In the genomic region with DNA sequence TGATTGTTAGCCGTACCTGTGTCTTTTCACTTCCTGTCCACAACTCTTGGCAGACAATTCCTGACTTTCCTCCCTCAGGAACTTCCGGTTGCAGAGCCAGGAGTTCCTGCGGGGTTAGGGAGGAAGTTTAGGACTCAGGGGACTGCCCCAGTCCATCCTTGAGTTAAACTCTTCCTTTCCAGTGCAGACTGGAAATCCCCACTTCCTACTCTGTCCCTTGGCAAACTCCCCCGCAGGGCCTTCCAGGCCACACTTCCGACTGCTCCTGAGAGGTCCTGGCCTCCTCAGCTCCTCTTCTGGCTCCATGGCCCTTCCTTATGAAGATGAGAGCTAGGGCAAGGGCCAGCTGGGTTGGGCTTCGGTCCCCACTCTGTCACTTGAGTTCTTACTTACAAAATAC, we compare ENCODE assay signal across 10 mouse cellular contexts.
DNase-seq lines count a peak whose midpoint lies in the region; ATAC-seq lines count a peak whose summit lies in the region.
"Had no signal": no experiment of that assay in that cellular context is flagged by ENCODE, and none has a peak within 500 bp of the region (broad histone marks: within the 10 kb centered on the region; RNA-seq: fewer than 3 reads in every experiment).

No protein-coding gene starts in this region.

- no peak overlapping the region for H3K9ac ChIP-seq in heart, embryonic 11.5 days (ENCODE audit: low read depth, low read length)
- H3K9ac ChIP-seq: hindbrain, embryonic 14.5 days had no signal

- peak; percentile 98 for DNase-seq in heart, adult 11 months
- peak; percentile 11 to 31 for DNase-seq in adrenal gland, postnatal 36 days
- DNase-seq in heart, embryonic 10.5 days (ENCODE audit: low spot score): no peak
- peak; percentile 53 for DNase-seq in kidney, postnatal 14 days
- no peak for DNase-seq in layer of hippocampus, postnatal 10 days (ENCODE audit: low spot score in 2 of 2)
- DNase-seq in frontal cortex, postnatal 14 days (ENCODE audit: low spot score in 2 of 2): no peak
- DNase-seq in left cerebral cortex, adult 9 months (ENCODE audit: low spot score in 2 of 2): no peak
- DNase-seq: cerebellum, adult 11-12 months had no signal

- no peaks in the 10 kb centered on the region for H3K36me3 ChIP-seq in heart, embryonic 11.5 days (ENCODE audit: control insufficient read depth, insufficient read depth, low read length)
- no peaks in the 10 kb centered on the region for H3K36me3 ChIP-seq in heart, embryonic 10.5 days

- no peak overlapping the region for H3K4me2 ChIP-seq in heart, embryonic 11.5 days
- H3K4me2 ChIP-seq: hindbrain, embryonic 14.5 days had no signal

- no peaks in the 10 kb centered on the region for H3K27me3 ChIP-seq in heart, embryonic 11.5 days (ENCODE audit: control insufficient read depth, insufficient read depth, low read length)
- H3K27me3 ChIP-seq in heart, embryonic 10.5 days (ENCODE audit: insufficient read depth, poor library complexity, severe bottlenecking): no peaks in the 10 kb centered on the region

- no peak for ATAC-seq in heart, embryonic 11.5 days (replicated peaks; ENCODE audit: insufficient number of reproducible peaks, low FRiP score, low TSS enrichment)

- H3K27ac ChIP-seq in heart, embryonic 11.5 days (ENCODE audit: low read depth, low read length): no peak overlapping the region
- peak overlapping the region; percentile 71; the same call in 1 of the 2 replicates for H3K27ac ChIP-seq in heart, embryonic 10.5 days
- H3K27ac ChIP-seq: hindbrain, embryonic 14.5 days had no signal

- WGBS in heart, embryonic 11.5 days (ENCODE audit: insufficient replicate concordance): 52% methylated on average over 6 of the region's 6 CpGs
- 53% methylated on average over 6 of the region's 6 CpGs for WGBS in heart, embryonic 10.5 days

- H3K4me3 ChIP-seq in heart, embryonic 11.5 days (ENCODE audit: low read depth, low read length): no peak overlapping the region
- H3K4me3 ChIP-seq in heart, embryonic 10.5 days: no peak overlapping the region

- no peaks in the 10 kb centered on the region for H3K9me3 ChIP-seq in heart, embryonic 11.5 days (replicated peaks; ENCODE audit: control insufficient read depth, low read length)
- no peaks in the 10 kb centered on the region for H3K9me3 ChIP-seq in heart, embryonic 10.5 days

- peaks cover 46% of the 10 kb centered on the region for H3K4me1 ChIP-seq in heart, embryonic 11.5 days (ENCODE audit: control insufficient read depth, insufficient read depth, low read length)
- peaks cover 56% of the 10 kb centered on the region for H3K4me1 ChIP-seq in heart, embryonic 10.5 days

Comparison
In these comparisons a context has a peak if more than half of its experiments do, and no peak if none do; other contexts are left out.
1. DNase-seq: peak in heart, adult 11 months (single experiment), adrenal gland, postnatal 36 days (2 of 2) and kidney, postnatal 14 days (single experiment); none in heart, embryonic 10.5 days (single experiment), layer of hippocampus, postnatal 10 days (0 of 2), frontal cortex, postnatal 14 days (0 of 2) and left cerebral cortex, adult 9 months (0 of 2).